Mouse (Mus musculus): ENCODE measurements around the gene Taok3. TPM values are rescaled to one million over a fixed set of nuclear protein-coding genes. Genes with fewer than 3 reads are reported as not detected.

Gene Taok3
- polyA plus RNA-seq, 1 experiment from 2014 or later, result 57.7 TPM

DNA sequence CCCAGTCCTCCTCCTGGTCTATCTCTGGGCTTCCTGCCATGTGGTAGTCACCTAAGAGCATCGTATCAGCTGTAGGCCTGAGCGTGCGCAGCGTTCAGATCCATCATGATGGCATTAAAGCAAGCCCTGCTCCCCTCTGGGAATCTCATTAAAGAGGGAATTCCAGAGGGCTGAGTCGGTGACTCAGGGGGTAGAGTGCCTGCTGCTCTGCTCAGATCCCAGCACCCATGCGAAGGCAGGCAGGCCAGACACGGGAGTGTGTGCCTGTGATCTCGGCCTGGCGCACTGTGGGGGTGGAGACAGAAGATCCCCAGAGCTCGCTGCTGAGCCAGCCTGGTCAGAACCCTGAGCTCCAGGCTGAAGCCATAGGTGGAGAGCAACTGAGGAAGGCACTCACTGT is 128.4 kb downstream of the Taok3 start:
- H3K4me3 ChIP-seq, result no peak overlapping the region
- peaks cover 26% of the 10 kb centered on the region for H3K36me3 ChIP-seq
- no peaks in the 10 kb centered on the region for H3K27me3 ChIP-seq
- no peaks in the 10 kb centered on the region for H3K9me3 ChIP-seq
- no peak overlapping the region for H3K27ac ChIP-seq (replicated peaks)
- H3K4me1 ChIP-seq (replicated peaks), result peaks cover 19% of the 10 kb centered on the region
- ATAC-seq (ENCODE audit: low FRiP score, low read depth), result no peak
- 33% methylated on average over 10 of the region's 10 CpGs for WGBS
- no peak overlapping the region for H3K4me2 ChIP-seq
- no peak overlapping the region for H3K9ac ChIP-seq

DNA sequence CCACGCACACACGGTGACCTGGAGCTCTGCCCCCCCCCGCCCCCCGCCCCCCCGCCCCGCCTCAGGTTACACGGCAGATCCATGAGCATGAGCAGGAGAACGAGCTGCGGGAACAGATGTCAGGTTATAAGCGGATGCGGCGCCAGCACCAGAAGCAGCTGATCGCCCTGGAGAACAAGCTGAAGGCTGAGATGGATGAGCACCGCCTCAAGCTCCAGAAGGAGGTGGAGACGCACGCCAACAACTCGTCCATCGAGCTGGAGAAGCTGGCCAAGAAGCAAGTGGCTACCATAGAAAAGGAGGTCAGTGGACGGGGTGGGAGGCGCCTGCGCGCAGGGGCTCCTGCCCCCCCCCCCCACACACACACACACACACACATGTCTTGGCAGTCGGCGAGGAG is 130.9 kb downstream of the Taok3 start:
- Histone ChIP-seq H3K4me1 (replicated peaks) (peaks cover under 1% of the 10 kb centered on the region; the same call in 1 of the 2 replicates), H3K27ac (replicated peaks) (no peak overlapping the region), H3K36me3 (peaks cover 33% of the 10 kb centered on the region), H3K9me3 (no peaks in the 10 kb centered on the region), H3K27me3 (no peaks in the 10 kb centered on the region), H3K4me2 (no peak overlapping the region), H3K4me3 (no peak overlapping the region), H3K9ac (no peak overlapping the region)
- no peak for ATAC-seq (ENCODE audit: low FRiP score, low read depth)
- WGBS, result 68% methylated on average over 23 of the region's 24 CpGs

DNA sequence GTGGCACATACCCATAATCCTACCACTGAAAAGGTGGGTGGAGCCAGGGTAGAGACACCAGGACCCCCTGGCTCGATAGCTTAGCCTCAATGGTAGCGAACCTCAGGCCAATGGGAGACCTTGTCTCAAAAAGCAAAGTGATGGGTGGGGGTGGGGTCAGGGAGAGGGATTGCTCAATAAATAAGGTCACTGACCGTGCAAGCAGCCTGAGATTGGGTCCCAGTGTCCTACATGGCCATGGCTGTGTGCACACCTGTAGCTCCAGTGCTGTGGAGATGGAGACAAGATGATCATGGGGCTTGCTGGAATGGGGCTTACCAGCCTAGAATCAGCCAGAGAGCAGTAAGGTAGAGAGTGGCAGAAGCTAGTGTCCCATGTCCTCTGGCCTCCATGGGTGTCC is 131.8 kb downstream of the Taok3 start:
- Histone ChIP-seq H3K36me3 (peaks cover 43% of the 10 kb centered on the region), H3K27ac (replicated peaks) (no peak overlapping the region), H3K4me2 (no peak overlapping the region), H3K4me1 (replicated peaks) (no peaks in the 10 kb centered on the region; the same call in 1 of the 2 replicates), H3K9me3 (no peaks in the 10 kb centered on the region), H3K27me3 (no peaks in the 10 kb centered on the region), H3K4me3 (no peak overlapping the region), H3K9ac (no peak overlapping the region)
- ATAC-seq (ENCODE audit: low FRiP score, low read depth), result no peak
- 97% methylated on average over 3 of the region's 3 CpGs for WGBS

DNA sequence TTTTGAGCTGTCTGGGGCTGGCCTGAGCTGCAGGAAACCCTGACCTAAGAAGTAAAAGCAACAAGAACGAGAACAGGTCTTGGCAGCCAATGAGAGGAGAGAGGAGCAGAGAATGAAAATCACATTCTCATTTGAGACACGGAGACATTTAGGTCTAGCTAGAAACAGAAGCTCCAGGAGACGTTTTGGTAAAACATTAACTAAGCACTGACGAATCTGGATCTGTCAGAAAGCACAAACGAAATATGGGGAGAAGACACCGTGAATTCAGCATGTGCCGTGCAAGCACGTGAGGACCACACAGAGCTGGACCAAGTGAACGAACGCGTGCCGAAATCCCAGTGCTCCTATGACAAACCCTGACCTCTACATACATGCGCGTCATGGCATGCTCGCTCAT is 138.3 kb downstream of the Taok3 start:
- no peak overlapping the region for H3K27ac ChIP-seq (replicated peaks)
- WGBS, result 93% methylated on average over 15 of the region's 15 CpGs
- H3K9ac ChIP-seq, result no peak overlapping the region
- H3K4me2 ChIP-seq, result no peak overlapping the region
- no peaks in the 10 kb centered on the region for H3K4me1 ChIP-seq (replicated peaks)
- peaks cover 69% of the 10 kb centered on the region for H3K36me3 ChIP-seq
- H3K4me3 ChIP-seq, result no peak overlapping the region
- no peak for ATAC-seq (ENCODE audit: low FRiP score, low read depth)
- H3K27me3 ChIP-seq, result no peaks in the 10 kb centered on the region
- no peaks in the 10 kb centered on the region for H3K9me3 ChIP-seq

DNA sequence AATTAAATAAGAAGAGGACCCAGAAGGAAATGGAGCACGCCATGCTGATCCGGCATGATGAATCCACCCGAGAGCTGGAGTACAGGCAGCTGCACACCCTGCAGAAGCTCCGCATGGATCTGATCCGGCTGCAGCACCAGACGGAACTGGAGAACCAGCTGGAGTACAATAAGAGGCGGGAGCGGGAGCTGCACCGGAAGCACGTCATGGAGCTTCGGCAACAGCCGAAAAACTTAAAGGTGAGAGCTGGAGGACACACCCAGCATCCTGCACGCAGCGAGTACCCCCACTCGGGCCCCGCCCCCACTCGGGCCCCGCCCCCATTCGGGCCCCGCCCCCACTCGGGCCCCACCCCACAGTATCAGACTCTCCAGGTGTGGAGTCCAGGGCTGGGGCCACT is 143.6 kb downstream of the Taok3 start:
- Histone ChIP-seq H3K27me3 (no peaks in the 10 kb centered on the region), H3K9ac (no peak overlapping the region), H3K27ac (replicated peaks) (no peak overlapping the region), H3K4me2 (no peak overlapping the region), H3K4me1 (replicated peaks) (no peaks in the 10 kb centered on the region), H3K4me3 (no peak overlapping the region), H3K36me3 (peaks cover 71% of the 10 kb centered on the region), H3K9me3 (no peaks in the 10 kb centered on the region)
- WGBS, result 89% methylated on average over 21 of the region's 21 CpGs
- no peak for ATAC-seq (ENCODE audit: low FRiP score, low read depth)

DNA sequence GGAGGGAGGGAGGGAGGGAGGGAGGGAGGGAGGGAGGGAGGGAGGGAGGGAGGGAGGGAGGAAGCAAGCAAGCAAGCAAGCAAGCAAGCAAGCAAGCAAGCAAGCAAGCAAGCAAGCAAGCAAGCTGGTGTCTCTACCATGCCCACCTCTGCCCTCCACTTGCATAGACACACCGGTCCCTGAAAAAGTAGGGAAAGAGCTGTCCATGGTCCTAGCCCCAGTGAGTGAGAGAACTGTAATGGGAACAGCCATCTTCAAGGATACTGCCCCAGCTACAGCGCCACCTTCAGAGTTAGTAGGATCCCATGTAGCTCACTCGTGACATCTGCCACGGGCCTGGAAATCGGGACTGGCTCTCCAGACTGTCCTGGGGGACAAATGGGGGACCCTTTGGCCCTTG is 144.8 kb downstream of the Taok3 start:
- ATAC-seq (ENCODE audit: low FRiP score, low read depth), result no peak
- Histone ChIP-seq H3K4me3 (no peak overlapping the region), H3K4me2 (no peak overlapping the region), H3K27ac (replicated peaks) (no peak overlapping the region), H3K27me3 (no peaks in the 10 kb centered on the region), H3K9ac (no peak overlapping the region), H3K4me1 (replicated peaks) (no peaks in the 10 kb centered on the region), H3K36me3 (peaks cover 62% of the 10 kb centered on the region), H3K9me3 (no peaks in the 10 kb centered on the region)
- WGBS, result 47% methylated on average over 5 of the region's 5 CpGs

DNA sequence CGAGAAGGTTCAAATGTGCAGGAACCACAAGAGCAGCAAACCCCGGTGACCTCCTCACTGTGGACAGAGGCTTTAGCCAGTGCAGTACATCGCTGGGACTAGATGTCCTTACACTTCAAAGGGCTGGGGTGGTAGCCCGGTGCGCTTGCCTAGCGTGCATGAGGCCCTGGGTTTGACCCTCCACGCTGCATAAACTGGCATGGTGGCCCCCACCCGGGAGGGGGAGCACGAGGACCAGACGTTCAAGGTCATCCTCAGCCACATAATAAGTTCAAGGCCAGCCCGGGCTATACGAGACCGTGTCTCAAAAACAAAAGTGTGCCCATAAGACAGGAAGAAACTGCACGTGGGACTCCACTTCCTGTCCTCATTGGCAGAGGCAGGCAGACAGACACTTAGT is 148.0 kb downstream of the Taok3 start:
- Histone ChIP-seq H3K9ac (no peak overlapping the region), H3K4me3 (no peak overlapping the region), H3K27ac (replicated peaks) (no peak overlapping the region), H3K9me3 (no peaks in the 10 kb centered on the region), H3K36me3 (peaks cover 49% of the 10 kb centered on the region), H3K27me3 (no peaks in the 10 kb centered on the region), H3K4me2 (no peak overlapping the region), H3K4me1 (replicated peaks) (no peaks in the 10 kb centered on the region)
- WGBS, result 89% methylated on average over 14 of the region's 14 CpGs
- no peak for ATAC-seq (ENCODE audit: low FRiP score, low read depth)

DNA sequence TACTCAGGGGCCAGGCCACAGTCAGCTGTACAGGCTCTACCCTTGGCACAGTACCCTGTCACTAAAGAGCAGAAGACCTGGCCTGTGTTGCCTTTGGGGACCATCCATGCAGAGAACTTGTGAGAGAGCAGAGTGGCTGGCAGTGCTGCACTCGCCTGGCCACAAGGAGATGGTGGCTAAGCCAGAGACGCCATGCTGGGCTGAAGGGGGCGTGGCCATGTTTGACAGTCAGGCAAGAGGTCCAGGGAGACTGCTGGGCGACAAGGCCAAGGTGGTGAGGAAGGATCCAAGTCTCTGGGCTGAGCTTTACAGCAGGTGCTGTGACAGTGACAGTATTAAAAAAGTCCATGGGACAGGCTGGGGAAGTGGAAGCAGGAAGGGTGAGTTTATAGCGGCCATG is 148.8 kb downstream of the Taok3 start:
- 51% methylated on average over 5 of the region's 5 CpGs for WGBS
- peaks cover 43% of the 10 kb centered on the region for H3K36me3 ChIP-seq
- H3K9ac ChIP-seq, result no peak overlapping the region
- H3K27ac ChIP-seq (replicated peaks), result no peak overlapping the region
- no peaks in the 10 kb centered on the region for H3K4me1 ChIP-seq (replicated peaks)
- no peak overlapping the region for H3K4me3 ChIP-seq
- no peak overlapping the region for H3K4me2 ChIP-seq
- ATAC-seq (ENCODE audit: low FRiP score, low read depth), result no peak
- H3K9me3 ChIP-seq, result no peaks in the 10 kb centered on the region
- H3K27me3 ChIP-seq, result no peaks in the 10 kb centered on the region

DNA sequence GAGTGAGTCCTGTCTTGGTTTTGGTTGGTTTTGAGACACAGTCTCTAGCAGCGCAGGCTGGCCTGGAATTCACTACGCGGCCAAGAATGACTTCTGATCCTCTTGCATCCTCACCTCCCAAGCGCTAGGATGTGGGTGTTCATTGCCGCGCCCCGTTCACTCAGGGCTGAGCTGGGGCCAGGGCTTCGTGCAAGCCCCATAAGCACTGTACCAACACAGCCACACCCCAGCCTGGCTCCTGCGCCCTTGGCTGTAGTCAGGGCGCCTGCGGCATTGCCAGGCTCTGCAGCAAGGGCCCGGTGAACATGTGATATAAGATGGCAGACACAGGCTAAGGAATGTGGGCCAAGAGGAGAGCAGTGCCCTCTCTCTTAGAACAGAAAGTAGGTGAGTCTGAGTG is 149.5 kb downstream of the Taok3 start:
- Histone ChIP-seq H3K27ac (replicated peaks) (no peak overlapping the region), H3K36me3 (peaks cover 37% of the 10 kb centered on the region), H3K4me2 (no peak overlapping the region), H3K4me1 (replicated peaks) (no peaks in the 10 kb centered on the region), H3K9ac (no peak overlapping the region), H3K9me3 (no peaks in the 10 kb centered on the region), H3K27me3 (no peaks in the 10 kb centered on the region), H3K4me3 (no peak overlapping the region)
- 97% methylated on average over 12 of the region's 12 CpGs for WGBS
- ATAC-seq (ENCODE audit: low FRiP score, low read depth), result no peak

DNA sequence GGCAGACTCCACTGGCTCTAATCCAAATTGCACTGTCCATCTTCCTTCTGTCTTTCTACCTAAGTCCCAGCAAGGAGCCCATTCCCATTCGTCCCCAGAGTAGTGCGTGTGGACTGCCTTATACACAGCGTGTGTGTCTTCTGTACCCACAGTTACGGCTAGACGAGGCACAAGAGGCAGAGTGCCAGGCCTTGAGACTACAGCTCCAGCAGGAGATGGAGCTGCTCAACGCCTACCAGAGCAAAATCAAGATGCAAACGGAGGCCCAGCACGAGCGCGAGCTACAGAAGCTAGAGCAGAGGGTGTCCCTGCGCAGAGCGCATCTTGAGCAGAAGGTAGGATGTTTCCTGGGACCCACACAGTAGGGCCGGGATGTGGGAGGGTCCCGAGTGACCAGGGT is 152.0 kb downstream of the Taok3 start:
- Histone ChIP-seq H3K27me3 (no peaks in the 10 kb centered on the region), H3K36me3 (peaks cover 16% of the 10 kb centered on the region; the same call in 1 of the 2 replicates), H3K9ac (no peak overlapping the region), H3K4me1 (replicated peaks) (no peaks in the 10 kb centered on the region), H3K4me3 (no peak overlapping the region), H3K27ac (replicated peaks) (no peak overlapping the region), H3K9me3 (no peaks in the 10 kb centered on the region), H3K4me2 (no peak overlapping the region)
- 83% methylated on average over 14 of the region's 14 CpGs for WGBS
- ATAC-seq (ENCODE audit: low FRiP score, low read depth), result no peak

DNA sequence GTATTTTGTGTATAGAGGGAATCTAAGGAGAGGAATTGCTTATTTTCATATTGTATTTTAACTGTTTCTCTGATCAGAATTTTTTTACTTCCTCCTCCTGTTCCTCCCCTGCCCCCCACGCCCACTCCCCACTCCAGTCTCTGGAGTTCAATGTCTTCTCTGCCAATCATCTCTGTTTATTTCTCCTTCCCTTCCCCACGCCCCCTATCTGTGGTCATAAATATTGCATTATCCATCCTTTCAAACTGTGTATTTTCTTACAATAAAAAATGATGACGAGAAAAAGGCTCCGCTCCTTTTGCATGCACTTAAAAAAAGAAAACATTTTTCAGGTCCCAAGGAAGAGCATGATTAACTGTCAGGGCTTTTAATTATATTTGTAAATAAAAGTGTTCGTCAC is 154.9 kb downstream of the Taok3 start:
- H3K4me2 ChIP-seq, result no peak overlapping the region
- H3K9ac ChIP-seq, result no peak overlapping the region
- no peak overlapping the region for H3K4me3 ChIP-seq
- H3K4me1 ChIP-seq (replicated peaks), result no peaks in the 10 kb centered on the region
- H3K27ac ChIP-seq (replicated peaks), result no peak overlapping the region
- ATAC-seq (ENCODE audit: low FRiP score, low read depth), result no peak
- 61% methylated on average over 5 of the region's 5 CpGs for WGBS
- H3K27me3 ChIP-seq, result no peaks in the 10 kb centered on the region
- no peaks in the 10 kb centered on the region for H3K9me3 ChIP-seq
- H3K36me3 ChIP-seq, result peaks cover 10% of the 10 kb centered on the region; the same call in 1 of the 2 replicates

DNA sequence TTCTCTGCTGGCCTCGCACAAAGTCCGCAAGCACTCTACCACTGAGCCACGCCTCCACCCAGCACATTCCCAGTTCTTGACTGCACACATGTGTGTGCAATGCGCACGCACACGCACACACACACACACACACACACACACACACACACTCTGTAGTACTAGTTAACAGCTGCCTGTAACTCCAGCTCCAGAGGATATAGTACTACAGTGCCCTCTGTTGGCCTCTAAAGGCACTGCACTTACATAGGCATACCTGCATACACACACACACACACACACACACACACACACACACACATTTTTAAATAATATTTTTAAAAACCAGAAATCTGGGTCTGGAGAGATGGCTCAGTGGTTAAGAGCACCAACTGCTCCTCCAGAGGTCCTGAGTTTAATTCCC is 157.9 kb downstream of the Taok3 start:
- no peak overlapping the region for H3K4me2 ChIP-seq
- H3K9ac ChIP-seq, result no peak overlapping the region
- H3K4me1 ChIP-seq (replicated peaks), result no peaks in the 10 kb centered on the region
- H3K27me3 ChIP-seq, result no peaks in the 10 kb centered on the region
- H3K27ac ChIP-seq (replicated peaks), result no peak overlapping the region
- WGBS, result 92% methylated on average over 6 of the region's 6 CpGs
- H3K9me3 ChIP-seq, result no peaks in the 10 kb centered on the region
- H3K4me3 ChIP-seq, result no peak overlapping the region
- no peak for ATAC-seq (ENCODE audit: low FRiP score, low read depth)
- H3K36me3 ChIP-seq, result peaks cover 18% of the 10 kb centered on the region

DNA sequence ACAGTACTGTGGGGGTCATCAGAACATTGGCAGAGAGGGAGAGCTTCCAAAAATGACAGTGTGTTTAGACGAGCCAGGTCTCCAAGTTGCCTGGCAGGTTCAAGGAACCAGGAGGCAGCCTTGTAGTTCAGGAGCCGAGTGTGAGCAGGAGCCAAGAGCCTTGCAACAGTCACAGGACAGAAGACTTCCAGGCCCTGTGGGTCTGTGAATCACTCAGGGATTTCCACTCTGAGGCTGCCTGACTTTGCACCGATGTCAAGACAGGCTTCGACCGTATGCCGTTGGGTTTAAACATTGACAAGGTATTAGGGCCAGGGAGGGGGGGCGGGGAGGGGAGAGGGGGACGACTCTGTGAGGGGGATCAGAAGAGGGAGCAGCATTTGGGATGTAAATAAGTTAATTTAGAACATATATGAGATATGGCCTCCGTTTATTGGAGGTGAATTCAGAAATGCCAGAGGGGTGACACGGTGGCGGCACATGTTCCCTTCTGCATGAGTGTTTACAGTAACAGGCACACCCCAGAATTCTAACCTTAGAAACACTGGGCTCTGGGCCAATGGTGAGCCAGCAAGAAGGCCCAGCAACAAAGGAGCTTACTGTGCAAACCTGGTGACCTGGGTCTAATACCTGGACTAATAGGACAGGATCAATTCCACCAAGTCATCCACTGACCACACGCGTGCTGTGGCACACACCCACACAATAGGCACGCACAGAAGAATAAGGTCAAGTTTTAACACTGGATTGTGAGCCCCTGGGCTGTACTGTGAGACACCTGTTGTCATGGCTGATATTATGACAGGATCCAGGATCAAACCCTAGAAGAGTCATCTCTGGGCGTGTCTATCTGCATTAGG is 159.1 kb downstream of the Taok3 start:
- 91% methylated on average over 15 of the region's 15 CpGs for WGBS
- Histone ChIP-seq H3K9me3 (no peaks in the 10 kb centered on the region), H3K9ac (no peak overlapping the region), H3K27ac (replicated peaks) (no peak overlapping the region), H3K4me1 (replicated peaks) (peaks cover 2% of the 10 kb centered on the region), H3K36me3 (peaks cover 17% of the 10 kb centered on the region), H3K4me3 (no peak overlapping the region), H3K4me2 (no peak overlapping the region), H3K27me3 (no peaks in the 10 kb centered on the region)
- no peak for ATAC-seq (ENCODE audit: low FRiP score, low read depth)
